Mouse (Mus musculus) forebrain, embryonic 12.5 days (tissue): ENCODE data around the gene Ano8. TPM values are rescaled to one million over a fixed set of nuclear protein-coding genes. Genes with fewer than 3 reads are reported as not detected.

Experiments
- ATAC-seq: fragments of 200-750 bp; cut with Nextera tagmentation; 2 replicates; pipeline ENCODE4 v1.8.0; 2017; ENCODE audit warnings: moderate TSS enrichment; ENCODE audit not compliant: low FRiP score
- H3K27ac ChIP-seq: fragments of 300-500 bp; sonication (generic); 2 replicates; pipeline ENCODE4 v1.5.1; 2016; ENCODE audit warnings: mild to moderate bottlenecking
- H3K27me3 ChIP-seq: fragments of 300-500 bp; sonication (generic); 2 replicates; pipeline ENCODE4 v1.6.1; 2016; ENCODE audit warnings: mild to moderate bottlenecking
- H3K36me3 ChIP-seq: fragments of 300-500 bp; sonication (generic); replicated peaks from 2 replicates; pipeline ENCODE4 v1.6.1; 2016; ENCODE audit warnings: mild to moderate bottlenecking
- H3K4me1 ChIP-seq: fragments of 300-500 bp; sonication (generic); 2 replicates; pipeline ENCODE4 v1.6.1; 2016
- H3K4me2 ChIP-seq: fragments of 300-500 bp; sonication (generic); 2 replicates; pipeline ENCODE4 v1.6.1; 2016; ENCODE audit warnings: mild to moderate bottlenecking, moderate library complexity
- H3K4me3 ChIP-seq: fragments of 300-500 bp; sonication (generic); replicated peaks from 2 replicates; pipeline ENCODE4 v1.5.1; 2016; ENCODE audit warnings: mild to moderate bottlenecking
- H3K9ac ChIP-seq: fragments of 300-500 bp; sonication (generic); 2 replicates; pipeline ENCODE4 v1.6.1; 2016; ENCODE audit warnings: mild to moderate bottlenecking
- H3K9me3 ChIP-seq: fragments of 300-500 bp; sonication (generic); 2 replicates; pipeline ENCODE4 v1.6.1; 2016
- WGBS: fragments of 180-500 bp; shearing (Covaris S2); methylation state at CpG from one replicate; pipeline ENCODE4 v1.1.7; 2016; 5-methylcytosine and 5-hydroxymethylcytosine counted together
- polyA plus RNA-seq: library from polyadenylated mRNA; unstranded; fragments of >200 nt; fragmentation: Nextera tagmentation; extraction: Ambion mirVana; gene quantifications from 2 replicates; pipeline ENCODE4 v1.2.1, GENCODE M21; 2016

Gene Ano8
- polyA plus RNA-seq, 1 experiment from 2014 or later, result 13.4 TPM

GRCm38 (mm10) chr8:71515043-71515442 lies 29.3 kb upstream of the Ano8 start:
- no peak overlapping the region for H3K9ac ChIP-seq
- ATAC-seq, result no peak
- H3K36me3 ChIP-seq, result no peaks in the 10 kb centered on the region
- WGBS, result 67% methylated on average over 5 of the region's 5 CpGs
- no peak overlapping the region for H3K4me2 ChIP-seq
- no peaks in the 10 kb centered on the region for H3K9me3 ChIP-seq
- H3K27ac ChIP-seq, result no peak overlapping the region
- no peak overlapping the region for H3K4me3 ChIP-seq
- peaks cover 5% of the 10 kb centered on the region; the same call in 1 of the 2 replicates for H3K4me1 ChIP-seq
- H3K27me3 ChIP-seq, result peaks cover 19% of the 10 kb centered on the region

GRCm38 (mm10) chr8:71513018-71513754 lies 27.4 kb upstream of the Ano8 start:
- Histone ChIP-seq H3K36me3 (no peaks in the 10 kb centered on the region), H3K9ac (no peak overlapping the region), H3K4me2 (no peak overlapping the region), H3K4me1 (peaks cover 5% of the 10 kb centered on the region; the same call in 1 of the 2 replicates), H3K27me3 (peaks cover 36% of the 10 kb centered on the region), H3K9me3 (no peaks in the 10 kb centered on the region), H3K27ac (no peak overlapping the region), H3K4me3 (no peak overlapping the region)
- WGBS, result 75% methylated on average over 15 of the region's 15 CpGs
- no peak for ATAC-seq

- Histone ChIP-seq H3K4me3 (no peak within 1 kb of the TSS), H3K27ac (no peak within 1 kb of the TSS)
Observed at GRCm38 (mm10) chr8:71511644-71512043, 25.9 kb upstream of the Ano8 start, which contains the start of gene Plvap. Plvap (minus strand) TSS chr8:71511752.

GRCm38 (mm10) chr8:71509316-71509715 lies 23.6 kb upstream of the Ano8 start:
- Histone ChIP-seq H3K27ac (no peak overlapping the region), H3K9ac (no peak overlapping the region), H3K4me3 (no peak overlapping the region), H3K4me2 (no peak overlapping the region), H3K9me3 (no peaks in the 10 kb centered on the region), H3K27me3 (peaks cover 72% of the 10 kb centered on the region), H3K4me1 (peaks cover 12% of the 10 kb centered on the region), H3K36me3 (no peaks in the 10 kb centered on the region)
- ATAC-seq, result no peak
- WGBS, result 72% methylated on average over 2 of the region's 2 CpGs

More at GRCm38 (mm10) chr8:71511644-71512043, 25.9 kb upstream of the Ano8 start, which contains the start of gene Plvap:
- H3K4me2 ChIP-seq, result no peak within 1 kb of the TSS
- 77% methylated on average over 14 of the region's 14 CpGs for WGBS
- no peak for ATAC-seq
- H3K4me1 ChIP-seq, result peaks cover 12% of the 10 kb centered on the region
- H3K9ac ChIP-seq, result no peak within 1 kb of the TSS
- H3K27me3 ChIP-seq, result peaks cover 51% of the 10 kb centered on the region
- H3K36me3 ChIP-seq, result no peaks in the 10 kb centered on the region
- H3K9me3 ChIP-seq, result no peaks in the 10 kb centered on the region

GRCm38 (mm10) chr8:71507589-71508104 lies 21.9 kb upstream of the Ano8 start:
- no peak overlapping the region for H3K9ac ChIP-seq
- H3K9me3 ChIP-seq, result no peaks in the 10 kb centered on the region
- peaks cover 73% of the 10 kb centered on the region for H3K27me3 ChIP-seq
- no peaks in the 10 kb centered on the region for H3K36me3 ChIP-seq
- under 1% methylated on average over 61 of the region's 61 CpGs for WGBS
- peak; percentile 85 for ATAC-seq
- no peak overlapping the region for H3K27ac ChIP-seq
- peak overlapping the region; percentile 65 for H3K4me2 ChIP-seq
- H3K4me3 ChIP-seq, result peak overlapping the region; percentile 42
- peaks cover 12% of the 10 kb centered on the region for H3K4me1 ChIP-seq

GRCm38 (mm10) chr8:71505979-71506378 lies 20.2 kb upstream of the Ano8 start:
- Histone ChIP-seq H3K4me3 (no peak overlapping the region), H3K4me1 (peaks cover 12% of the 10 kb centered on the region), H3K27me3 (peaks cover 64% of the 10 kb centered on the region), H3K9me3 (no peaks in the 10 kb centered on the region), H3K27ac (no peak overlapping the region), H3K9ac (no peak overlapping the region), H3K4me2 (no peak overlapping the region), H3K36me3 (no peaks in the 10 kb centered on the region)
- 87% methylated on average over 4 of the region's 4 CpGs for WGBS
- no peak for ATAC-seq

- no peak overlapping the region for H3K4me3 ChIP-seq
- H3K4me1 ChIP-seq, result peaks cover 12% of the 10 kb centered on the region
- H3K27ac ChIP-seq, result no peak overlapping the region
- H3K9me3 ChIP-seq, result no peaks in the 10 kb centered on the region
- no peak for ATAC-seq
- WGBS, result 78% methylated on average over 4 of the region's 4 CpGs
- no peak overlapping the region for H3K4me2 ChIP-seq
- no peak overlapping the region for H3K9ac ChIP-seq
- H3K36me3 ChIP-seq, result no peaks in the 10 kb centered on the region
- H3K27me3 ChIP-seq, result peaks cover 57% of the 10 kb centered on the region
Observed at GRCm38 (mm10) chr8:71505326-71505725, 19.6 kb upstream of the Ano8 start.

- H3K9me3 ChIP-seq, result no peaks in the 10 kb centered on the region
- WGBS, result 91% methylated on average over 4 of the region's 4 CpGs
Observed at GRCm38 (mm10) chr8:71504349-71504748, 18.6 kb upstream of the Ano8 start.

GRCm38 (mm10) chr8:71498816-71499690 lies 13.3 kb upstream of the Ano8 start:
- Histone ChIP-seq H3K4me1 (peaks cover 11% of the 10 kb centered on the region), H3K4me2 (no peak overlapping the region), H3K27ac (no peak overlapping the region), H3K9ac (no peak overlapping the region), H3K36me3 (peaks cover 12% of the 10 kb centered on the region), H3K27me3 (0 out of 2 replicates have a peak, but pooled peaks cover 3% of the 10 kb centered on the region), H3K4me3 (no peak overlapping the region), H3K9me3 (no peaks in the 10 kb centered on the region)
- ATAC-seq, result no peak
- WGBS, result 53% methylated on average over 16 of the region's 16 CpGs

More at GRCm38 (mm10) chr8:71504349-71504748, 18.6 kb upstream of the Ano8 start:
- Histone ChIP-seq H3K27me3 (peaks cover 47% of the 10 kb centered on the region), H3K36me3 (no peaks in the 10 kb centered on the region), H3K4me2 (no peak overlapping the region), H3K27ac (no peak overlapping the region), H3K4me3 (no peak overlapping the region), H3K4me1 (peaks cover 12% of the 10 kb centered on the region), H3K9ac (no peak overlapping the region)
- ATAC-seq, result no peak

GRCm38 (mm10) chr8:71497881-71498501 lies 12.2 kb upstream of the Ano8 start:
- H3K36me3 ChIP-seq, result peaks cover 19% of the 10 kb centered on the region
- no peak overlapping the region for H3K4me3 ChIP-seq
- H3K9ac ChIP-seq, result no peak overlapping the region
- 0 out of 2 replicates have a peak, but pooled peaks cover 3% of the 10 kb centered on the region for H3K27me3 ChIP-seq
- H3K9me3 ChIP-seq, result no peaks in the 10 kb centered on the region
- peaks cover 11% of the 10 kb centered on the region for H3K4me1 ChIP-seq
- no peak overlapping the region for H3K4me2 ChIP-seq
- no peak overlapping the region for H3K27ac ChIP-seq
- no peak for ATAC-seq
- 22% methylated on average over 15 of the region's 15 CpGs for WGBS

GRCm38 (mm10) chr8:71497077-71497645 lies 11.4 kb upstream of the Ano8 start:
- Histone ChIP-seq H3K4me3 (no peak overlapping the region), H3K9me3 (no peaks in the 10 kb centered on the region), H3K27ac (no peak overlapping the region), H3K9ac (no peak overlapping the region), H3K4me2 (no peak overlapping the region), H3K4me1 (peaks cover 11% of the 10 kb centered on the region), H3K36me3 (peaks cover 27% of the 10 kb centered on the region), H3K27me3 (0 out of 2 replicates have a peak, but pooled peaks cover 3% of the 10 kb centered on the region)
- no peak for ATAC-seq
- WGBS, result 86% methylated on average over 1 of the region's 1 CpGs
